Mouse (Mus musculus): ENCODE data around the gene Tex46. TPM values are rescaled to one million over a fixed set of nuclear protein-coding genes. Genes with fewer than 3 reads are reported as not detected.

The Tex46 gene
- polyA plus RNA-seq, 1 experiment from 2014 or later, result not detected

DNA sequence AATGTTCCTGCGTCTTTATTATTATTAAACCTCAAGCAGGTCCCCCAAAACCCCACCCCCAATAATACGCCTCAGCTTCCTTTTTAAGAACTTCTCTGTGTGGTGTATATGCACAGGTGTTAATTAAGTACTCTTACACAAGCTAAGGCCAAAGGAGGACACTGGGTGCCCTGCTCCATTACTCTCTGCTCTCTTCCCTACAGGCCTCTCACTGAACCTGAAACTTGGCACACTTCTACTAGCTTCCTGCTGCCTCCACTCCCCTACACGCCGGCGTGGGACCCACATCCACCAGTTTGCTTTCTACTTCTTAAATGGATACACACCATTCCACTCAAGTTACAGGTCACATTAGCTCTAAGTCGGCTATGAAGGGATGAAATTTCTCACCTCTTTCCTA, 15.0 kb upstream of the Tex46 start:
- DNase-seq (ENCODE audit: low spot score), result no peak

DNA sequence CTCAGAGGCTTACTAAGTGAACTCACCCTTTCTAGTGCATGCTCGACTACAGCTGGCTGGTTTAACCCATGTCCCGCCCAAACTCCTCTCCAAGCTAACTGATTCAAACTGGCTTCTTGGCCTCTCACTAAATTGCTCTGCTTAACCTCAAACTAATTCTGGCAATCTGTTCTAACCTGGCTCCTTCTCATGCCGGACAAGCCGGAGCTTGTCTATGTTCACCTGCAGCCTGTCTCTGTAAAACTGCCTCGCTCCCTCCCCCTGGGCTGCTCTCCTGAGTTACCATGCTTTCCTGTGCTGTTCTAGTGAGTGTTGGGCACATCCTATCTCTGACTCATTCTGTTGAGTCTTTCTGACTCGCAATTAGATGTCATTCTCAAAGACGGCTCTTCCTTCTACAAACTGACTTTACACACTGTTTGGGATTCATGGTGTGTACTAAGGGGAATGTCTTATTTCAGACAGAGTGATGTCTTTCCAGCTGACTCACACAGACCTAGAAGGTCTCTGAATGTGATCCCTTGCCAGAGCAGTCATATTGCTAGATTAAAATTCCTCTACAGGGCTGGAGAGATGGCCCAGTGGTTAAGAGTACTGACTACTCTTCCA, 11.9 kb upstream of the Tex46 start:
- WGBS, result 92% methylated on average over 7 of the region's 7 CpGs
- H3K4me1 ChIP-seq (ENCODE audit: control insufficient read depth, insufficient read depth, low read length), result peaks cover 5% of the 10 kb centered on the region; the same call in 1 of the 2 replicates
- no peak overlapping the region for H3K9ac ChIP-seq (ENCODE audit: low read length)
- H3K4me3 ChIP-seq (ENCODE audit: low read depth, low read length), result no peak overlapping the region
- DNase-seq (ENCODE audit: low spot score) (no peak), ATAC-seq (ENCODE audit: insufficient number of reproducible peaks, low FRiP score, low TSS enrichment, low read depth) (no peak)
- H3K9me3 ChIP-seq (ENCODE audit: control insufficient read depth, low read length), result no peaks in the 10 kb centered on the region
- H3K27ac ChIP-seq (replicated peaks; ENCODE audit: low read depth, low read length), result no peak overlapping the region
- no peak overlapping the region for H3K4me2 ChIP-seq (ENCODE audit: low read depth, severe bottlenecking)
- no peaks in the 10 kb centered on the region for H3K36me3 ChIP-seq (ENCODE audit: control insufficient read depth, insufficient read depth, low read length)
- H3K27me3 ChIP-seq (ENCODE audit: control insufficient read depth, insufficient read depth, low read length), result no peaks in the 10 kb centered on the region

More for the DNA sequence above, 15.0 kb upstream of the Tex46 start:
- H3K27ac ChIP-seq (replicated peaks; ENCODE audit: low read depth, low read length), result no peak overlapping the region
- no peaks in the 10 kb centered on the region for H3K9me3 ChIP-seq (ENCODE audit: control insufficient read depth, low read length)
- H3K27me3 ChIP-seq (ENCODE audit: control insufficient read depth, insufficient read depth, low read length), result no peaks in the 10 kb centered on the region
- H3K4me1 ChIP-seq (ENCODE audit: control insufficient read depth, insufficient read depth, low read length), result no peaks in the 10 kb centered on the region
- H3K4me2 ChIP-seq (ENCODE audit: low read depth, severe bottlenecking), result no peak overlapping the region
- H3K9ac ChIP-seq (ENCODE audit: low read length), result no peak overlapping the region
- H3K4me3 ChIP-seq (ENCODE audit: low read depth, low read length), result no peak overlapping the region
- no peak for ATAC-seq (ENCODE audit: insufficient number of reproducible peaks, low FRiP score, low TSS enrichment, low read depth)
- WGBS, result 91% methylated on average over 6 of the region's 6 CpGs
- H3K36me3 ChIP-seq (ENCODE audit: control insufficient read depth, insufficient read depth, low read length), result no peaks in the 10 kb centered on the region

DNA sequence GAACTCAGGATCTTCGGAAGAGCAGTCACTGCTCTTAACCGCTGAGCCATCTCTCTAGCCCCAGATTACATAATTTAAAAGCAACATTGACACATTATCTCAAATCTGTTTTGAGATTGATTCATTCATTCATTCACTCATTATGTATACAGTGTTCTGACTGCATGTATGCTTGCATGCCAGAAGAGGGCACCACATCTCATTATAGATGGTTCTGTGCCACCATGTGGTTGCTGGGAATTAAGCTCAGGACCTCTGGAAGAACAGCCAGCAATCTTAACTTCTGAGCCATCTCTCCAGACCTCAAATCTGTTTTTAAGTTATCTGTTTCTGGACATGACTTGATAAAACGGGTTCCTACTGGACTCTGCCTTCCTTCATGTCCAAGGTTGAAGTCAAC, 10.4 kb upstream of the Tex46 start:
- Histone ChIP-seq H3K27me3 (ENCODE audit: control insufficient read depth, insufficient read depth, low read length) (no peaks in the 10 kb centered on the region), H3K9ac (ENCODE audit: low read length) (no peak overlapping the region), H3K4me1 (ENCODE audit: control insufficient read depth, insufficient read depth, low read length) (peaks cover 5% of the 10 kb centered on the region; the same call in 1 of the 2 replicates), H3K36me3 (ENCODE audit: control insufficient read depth, insufficient read depth, low read length) (no peaks in the 10 kb centered on the region), H3K9me3 (ENCODE audit: control insufficient read depth, low read length) (no peaks in the 10 kb centered on the region), H3K4me2 (ENCODE audit: low read depth, severe bottlenecking) (no peak overlapping the region), H3K4me3 (ENCODE audit: low read depth, low read length) (no peak overlapping the region), H3K27ac (replicated peaks; ENCODE audit: low read depth, low read length) (no peak overlapping the region)
- DNase-seq (ENCODE audit: low spot score) (no peak), ATAC-seq (ENCODE audit: insufficient number of reproducible peaks, low FRiP score, low TSS enrichment, low read depth) (no peak)
- WGBS, result 98% methylated on average over 3 of the region's 3 CpGs

DNA sequence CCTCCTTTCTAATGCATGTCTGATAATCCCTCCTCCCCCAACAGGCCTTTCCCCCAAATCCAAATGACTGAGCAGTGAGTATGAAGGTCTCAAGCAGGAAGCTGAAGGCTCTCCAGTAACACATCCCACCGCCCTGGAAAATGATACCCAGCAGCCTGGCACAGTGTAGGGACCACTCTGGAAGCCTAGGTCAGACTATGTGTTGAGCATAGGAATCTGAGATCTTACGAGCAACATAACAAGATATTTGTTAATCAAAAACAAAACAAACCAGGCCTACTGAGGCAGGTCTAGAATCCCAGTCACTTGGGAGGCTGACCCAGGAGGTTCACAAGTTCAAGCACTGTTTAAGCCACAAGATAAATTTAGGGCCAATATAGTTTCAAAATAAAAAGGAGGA, 9.7 kb upstream of the Tex46 start:
- H3K4me2 ChIP-seq (ENCODE audit: low read depth, severe bottlenecking), result peak overlapping the region; percentile 54
- no peak overlapping the region; the same call in 1 of the 2 replicates for H3K4me3 ChIP-seq (ENCODE audit: low read depth, low read length)

DNA sequence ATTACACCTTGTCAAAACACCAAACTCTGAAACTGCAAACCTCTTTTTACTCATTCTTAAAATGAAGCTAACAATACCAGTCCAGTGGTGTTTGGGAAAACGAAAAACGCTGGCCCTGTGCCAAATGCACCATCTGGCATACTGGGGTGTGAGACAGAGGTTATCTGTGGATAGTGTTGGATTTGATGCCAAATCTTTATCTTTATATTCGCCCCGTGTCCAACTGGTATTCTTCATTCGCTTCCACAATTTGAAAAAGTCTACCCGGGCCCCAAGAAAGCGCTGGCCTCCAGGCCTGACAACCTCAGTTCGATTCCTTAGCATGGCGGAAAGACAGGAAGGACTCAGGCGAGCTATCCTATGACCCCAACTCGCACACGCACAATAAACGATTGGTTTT, 8.8 kb upstream of the Tex46 start:
- peak overlapping the region; percentile 93 for H3K4me3 ChIP-seq (ENCODE audit: low read depth, low read length)
- no peaks in the 10 kb centered on the region for H3K36me3 ChIP-seq (ENCODE audit: control insufficient read depth, insufficient read depth, low read length)
- peak overlapping the region; percentile 54 for H3K4me2 ChIP-seq (ENCODE audit: low read depth, severe bottlenecking)
- peak overlapping the region; percentile 98 for H3K9ac ChIP-seq (ENCODE audit: low read length)
- ATAC-seq (ENCODE audit: insufficient number of reproducible peaks, low FRiP score, low TSS enrichment, low read depth), result no peak
- H3K4me1 ChIP-seq (ENCODE audit: control insufficient read depth, insufficient read depth, low read length), result peaks cover 5% of the 10 kb centered on the region; the same call in 1 of the 2 replicates
- H3K27ac ChIP-seq (replicated peaks; ENCODE audit: low read depth, low read length), result peak overlapping the region; percentile 93; the same call in 1 of the 2 replicates
- no peaks in the 10 kb centered on the region for H3K27me3 ChIP-seq (ENCODE audit: control insufficient read depth, insufficient read depth, low read length)
- no peaks in the 10 kb centered on the region for H3K9me3 ChIP-seq (ENCODE audit: control insufficient read depth, low read length)
- peak; percentile 72 for DNase-seq (ENCODE audit: low spot score)
- 3% methylated on average over 13 of the region's 13 CpGs for WGBS

More for the DNA sequence above, 9.7 kb upstream of the Tex46 start:
- ATAC-seq (ENCODE audit: insufficient number of reproducible peaks, low FRiP score, low TSS enrichment, low read depth), result no peak
- no peaks in the 10 kb centered on the region for H3K27me3 ChIP-seq (ENCODE audit: control insufficient read depth, insufficient read depth, low read length)
- peaks cover 5% of the 10 kb centered on the region; the same call in 1 of the 2 replicates for H3K4me1 ChIP-seq (ENCODE audit: control insufficient read depth, insufficient read depth, low read length)
- no peak overlapping the region for H3K27ac ChIP-seq (replicated peaks; ENCODE audit: low read depth, low read length)
- no peaks in the 10 kb centered on the region for H3K9me3 ChIP-seq (ENCODE audit: control insufficient read depth, low read length)
- H3K36me3 ChIP-seq (ENCODE audit: control insufficient read depth, insufficient read depth, low read length), result no peaks in the 10 kb centered on the region
- H3K9ac ChIP-seq (ENCODE audit: low read length), result no peak overlapping the region
- no peak for DNase-seq (ENCODE audit: low spot score)
- 93% methylated on average over 2 of the region's 2 CpGs for WGBS

DNA sequence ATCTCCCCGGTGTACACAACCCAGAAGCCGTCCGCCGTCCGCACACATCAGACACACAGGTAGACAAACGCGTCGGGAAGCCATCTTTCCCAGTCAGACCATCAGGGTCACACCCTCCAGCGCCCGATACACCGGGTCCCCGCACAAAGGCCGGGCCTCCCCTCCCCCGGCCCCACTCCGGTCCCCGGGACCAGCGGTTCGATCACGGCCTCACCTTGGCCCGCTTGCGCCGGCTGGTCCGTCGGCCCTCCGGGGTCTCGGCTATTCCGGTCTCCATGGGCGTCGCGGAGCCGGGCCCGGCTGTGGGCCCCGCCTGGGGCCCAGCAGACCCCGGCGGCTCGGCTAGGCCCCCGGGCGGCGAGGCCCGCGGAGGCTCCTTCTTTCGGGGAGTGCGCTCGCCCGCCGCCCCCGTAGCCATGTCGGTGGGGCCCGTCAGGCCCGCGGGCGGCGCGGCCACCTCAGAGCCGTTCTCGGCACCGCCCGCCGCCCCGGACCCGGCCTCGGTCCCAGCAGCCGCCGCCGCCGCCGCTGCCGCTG, 8.2 kb upstream of the Tex46 start:
- H3K9ac ChIP-seq (ENCODE audit: low read length), result peak overlapping the region; percentile 98
- no peaks in the 10 kb centered on the region for H3K36me3 ChIP-seq (ENCODE audit: control insufficient read depth, insufficient read depth, low read length)
- H3K27ac ChIP-seq (replicated peaks; ENCODE audit: low read depth, low read length), result peak overlapping the region; percentile 93
- H3K27me3 ChIP-seq (ENCODE audit: control insufficient read depth, insufficient read depth, low read length), result no peaks in the 10 kb centered on the region
- 0% methylated on average over 65 of the region's 68 CpGs for WGBS
- H3K4me1 ChIP-seq (ENCODE audit: control insufficient read depth, insufficient read depth, low read length), result peaks cover 5% of the 10 kb centered on the region; the same call in 1 of the 2 replicates
- H3K4me3 ChIP-seq (ENCODE audit: low read depth, low read length), result peak overlapping the region; percentile 93
- DNase-seq (ENCODE audit: low spot score) (peak; percentile 73), ATAC-seq (ENCODE audit: insufficient number of reproducible peaks, low FRiP score, low TSS enrichment, low read depth) (peak; percentile 40; the same call in 1 of the 2 replicates)
- H3K4me2 ChIP-seq (ENCODE audit: low read depth, severe bottlenecking), result peak overlapping the region; percentile 54
- H3K9me3 ChIP-seq (ENCODE audit: control insufficient read depth, low read length), result no peaks in the 10 kb centered on the region

DNA sequence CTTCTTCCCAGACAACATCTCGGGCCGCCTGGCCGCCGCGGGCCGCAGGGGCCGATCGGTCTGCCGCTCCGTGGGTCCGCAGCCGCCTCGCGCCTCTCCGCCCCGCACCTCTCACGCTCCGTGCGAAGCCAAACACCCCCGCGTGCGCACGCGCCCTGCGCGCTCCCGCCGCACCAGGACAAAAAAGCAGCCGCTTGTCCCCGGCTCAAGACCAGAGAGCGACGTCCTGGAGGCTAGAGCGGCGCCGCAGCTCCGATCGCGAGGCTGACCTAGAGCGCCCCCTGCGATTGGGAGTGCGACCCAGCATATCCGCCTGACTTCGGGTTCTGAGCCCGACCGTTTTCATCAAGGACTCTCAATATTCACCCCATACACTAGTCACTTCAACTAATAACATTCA, 7.7 kb upstream of the Tex46 start, which contains the start of gene Kdm1a:
TSS of gene Kdm1a (minus strand) at position 156 of the 400 bp plus-strand sequence.
- Histone ChIP-seq H3K4me2 (ENCODE audit: low read depth, severe bottlenecking) (peak within 1 kb of the TSS; percentile 54), H3K27ac (replicated peaks; ENCODE audit: low read depth, low read length) (peak within 1 kb of the TSS; percentile 93), H3K4me1 (ENCODE audit: control insufficient read depth, insufficient read depth, low read length) (peaks cover 5% of the 10 kb centered on the region; the same call in 1 of the 2 replicates), H3K9me3 (ENCODE audit: control insufficient read depth, low read length) (no peaks in the 10 kb centered on the region), H3K4me3 (ENCODE audit: low read depth, low read length) (peak within 1 kb of the TSS; percentile 93), H3K36me3 (ENCODE audit: control insufficient read depth, insufficient read depth, low read length) (no peaks in the 10 kb centered on the region), H3K27me3 (ENCODE audit: control insufficient read depth, insufficient read depth, low read length) (no peaks in the 10 kb centered on the region), H3K9ac (ENCODE audit: low read length) (peak within 1 kb of the TSS; percentile 98)
- under 1% methylated on average over 37 of the region's 45 CpGs for WGBS
- peak; percentile 99 for DNase-seq (ENCODE audit: low spot score)
- peak; percentile 80; the same call in 1 of the 2 replicates for ATAC-seq (ENCODE audit: insufficient number of reproducible peaks, low FRiP score, low TSS enrichment, low read depth)

DNA sequence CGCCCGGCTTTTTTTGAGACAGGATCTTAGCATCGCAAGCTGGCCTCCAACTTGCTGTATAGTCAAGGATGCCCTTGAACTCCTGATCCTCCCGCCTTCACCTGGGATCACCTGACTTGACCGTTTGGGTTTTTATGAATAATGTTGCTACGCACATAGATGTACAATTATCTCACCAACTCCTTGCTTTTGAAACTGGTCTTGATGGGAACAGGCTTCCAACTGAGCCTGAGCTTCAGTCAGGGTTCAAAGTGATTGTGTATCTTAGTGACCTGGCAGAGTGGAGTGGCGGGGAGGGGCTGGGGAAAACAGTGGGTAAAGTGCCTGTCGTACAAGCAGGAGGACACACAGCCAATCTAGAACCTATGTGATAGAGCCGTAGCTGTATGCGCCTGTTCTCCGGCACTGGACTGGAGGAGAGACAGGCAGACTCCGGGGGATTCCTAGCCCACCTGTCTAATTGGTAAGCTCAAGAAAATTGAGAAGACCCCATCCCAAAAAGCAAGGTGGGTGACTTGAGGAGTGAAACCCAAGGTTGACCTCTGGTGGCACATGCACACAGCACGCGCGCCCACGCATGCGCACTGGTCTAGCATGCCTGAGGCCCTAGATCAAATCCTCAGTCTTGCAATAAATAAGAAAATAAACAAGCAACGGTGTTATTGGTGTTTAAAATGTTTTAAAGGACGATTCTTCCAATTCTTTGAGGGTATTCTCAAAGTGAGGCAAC, 4.3 kb upstream of the Tex46 start:
- no peak overlapping the region for H3K9ac ChIP-seq (ENCODE audit: low read length)
- no peak overlapping the region for H3K4me2 ChIP-seq (ENCODE audit: low read depth, severe bottlenecking)
- DNase-seq (ENCODE audit: low spot score) (no peak), ATAC-seq (ENCODE audit: insufficient number of reproducible peaks, low FRiP score, low TSS enrichment, low read depth) (no peak)
- no peaks in the 10 kb centered on the region for H3K9me3 ChIP-seq (ENCODE audit: control insufficient read depth, low read length)
- no peaks in the 10 kb centered on the region for H3K27me3 ChIP-seq (ENCODE audit: control insufficient read depth, insufficient read depth, low read length)
- no peak overlapping the region for H3K4me3 ChIP-seq (ENCODE audit: low read depth, low read length)
- H3K27ac ChIP-seq (replicated peaks; ENCODE audit: low read depth, low read length), result no peak overlapping the region
- no peaks in the 10 kb centered on the region for H3K36me3 ChIP-seq (ENCODE audit: control insufficient read depth, insufficient read depth, low read length)
- H3K4me1 ChIP-seq (ENCODE audit: control insufficient read depth, insufficient read depth, low read length), result no peaks in the 10 kb centered on the region; the same call in 1 of the 2 replicates
- WGBS, result 90% methylated on average over 19 of the region's 19 CpGs
